Mouse (Mus musculus) cerebellum, adult 11 months (tissue): Measurements from ENCODE around the gene Abca2.

Experiments used
- DNase-seq: peaks from one replicate; pipeline ENCODE4 v3.0.0; 2022

Gene Abca2

DNA sequence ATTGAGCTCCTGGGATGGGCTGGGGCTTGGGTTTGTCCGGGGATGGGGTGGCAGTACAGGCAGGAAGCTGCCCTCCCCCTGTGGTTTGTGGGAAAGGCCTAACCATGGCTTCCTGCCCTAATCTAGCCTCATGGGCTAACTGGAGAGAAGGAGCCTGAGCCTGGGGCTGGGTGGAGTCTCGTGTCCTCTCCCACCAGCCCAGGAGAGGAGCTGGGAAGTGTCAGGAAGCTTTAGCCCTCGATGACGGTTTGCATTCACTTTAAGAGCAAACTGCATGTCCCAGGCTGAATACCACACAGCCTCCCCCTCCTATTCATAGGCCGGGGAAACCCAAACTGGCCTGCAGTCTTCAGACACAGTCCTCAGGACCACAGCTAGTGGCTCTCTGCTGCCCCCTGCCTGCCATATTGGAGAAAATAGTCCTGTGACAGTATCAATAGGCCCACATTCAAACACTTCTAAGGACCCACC lies 1.7 kb upstream of the Abca2 start:
- DNase-seq: peak; percentile 75

DNA sequence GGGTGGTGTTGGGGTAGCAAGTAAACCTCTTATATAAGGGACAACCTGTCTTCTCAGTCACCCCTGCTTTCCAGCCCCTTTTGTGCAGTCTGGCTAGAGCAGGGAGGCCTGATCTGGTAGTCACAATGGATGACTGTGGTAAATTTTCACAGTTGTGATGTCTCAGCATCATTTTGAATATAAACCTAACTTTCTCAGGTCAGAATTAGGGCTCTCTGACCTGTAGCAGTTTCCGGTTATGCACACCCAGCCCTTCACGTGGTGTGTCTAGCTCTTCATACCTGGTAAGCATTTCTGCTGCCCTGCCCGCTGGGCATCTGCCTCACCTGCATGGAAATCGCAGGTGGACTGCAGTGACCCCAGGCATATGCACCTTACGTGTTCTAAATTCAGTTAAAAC lies 1.2 kb upstream of the Abca2 start:
- DNase-seq: no peak

DNA sequence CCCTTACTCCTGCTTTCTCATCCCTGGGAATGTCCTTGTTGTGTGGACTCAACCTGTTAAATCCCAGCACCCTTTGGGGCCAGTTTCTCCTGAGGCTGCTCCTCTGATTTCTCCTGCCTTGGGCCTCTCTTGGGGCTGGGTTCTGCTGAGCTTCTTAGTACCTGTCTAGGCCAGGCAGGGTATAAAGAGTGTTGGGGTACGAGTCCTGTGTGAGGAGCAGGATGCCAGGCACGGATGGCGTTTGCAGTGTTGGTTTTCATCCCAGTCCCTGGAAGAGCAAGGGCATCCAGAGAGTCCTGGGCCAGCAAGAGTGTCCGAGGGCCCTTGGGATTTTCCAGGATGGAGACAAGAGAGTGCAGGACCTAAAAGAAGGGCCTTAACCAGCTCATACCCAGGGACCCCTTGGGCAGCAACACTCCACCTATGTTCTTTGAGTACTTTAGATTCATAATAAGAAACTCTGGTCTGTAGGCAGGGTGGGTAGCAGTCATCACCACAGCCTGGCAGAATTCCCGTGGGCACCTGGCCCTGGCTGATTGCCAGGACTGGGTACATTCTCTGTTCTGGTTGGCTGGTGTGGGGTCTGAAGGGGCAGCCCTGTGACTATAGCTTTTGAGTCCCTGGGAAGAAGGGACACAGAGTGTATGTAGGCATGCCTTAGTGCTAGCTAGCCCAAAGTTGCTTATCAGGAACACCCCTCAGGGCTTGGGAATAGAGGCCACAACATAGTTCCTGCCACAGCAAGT lies 1.1 kb downstream of the Abca2 start:
- DNase-seq: peak; percentile 74

DNA sequence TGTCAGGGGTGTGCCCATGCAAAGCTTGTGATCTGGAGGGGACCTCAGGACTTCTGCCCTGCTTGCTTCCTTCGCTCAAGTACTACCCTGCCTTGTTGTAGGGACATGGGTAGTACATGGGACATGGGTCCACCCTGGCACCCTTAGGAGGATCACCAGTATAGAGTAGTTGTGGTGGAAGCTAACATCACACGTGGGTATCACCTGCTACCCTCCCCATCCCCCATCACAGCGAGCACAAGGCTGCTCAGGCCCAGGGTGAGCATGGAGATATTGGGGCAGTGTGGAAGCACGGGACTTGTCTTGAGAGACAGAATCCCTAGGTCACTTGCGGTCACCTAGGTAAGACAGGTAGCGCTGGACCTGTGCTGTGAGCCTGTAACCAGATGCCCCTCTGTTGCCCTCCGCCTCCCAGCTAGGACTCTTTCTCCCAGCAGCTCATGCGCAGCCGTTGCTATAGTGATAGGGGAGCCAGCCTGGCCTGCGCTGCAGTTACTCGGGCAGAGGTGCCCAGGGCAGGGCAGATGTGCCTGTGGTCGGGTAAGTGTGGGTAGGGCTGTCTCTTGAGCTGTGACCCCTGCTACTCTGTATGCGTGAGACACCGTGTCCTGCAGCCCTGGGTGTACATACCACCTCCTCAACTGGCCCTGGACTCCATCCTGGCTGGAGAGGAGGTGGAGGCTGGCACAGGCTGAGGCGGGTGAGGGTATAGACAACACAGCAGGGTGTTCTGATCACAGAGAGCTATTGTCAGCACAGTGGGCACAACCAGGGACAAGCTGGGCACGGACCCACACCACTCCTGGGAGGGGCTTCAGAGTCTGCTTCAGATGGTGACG lies 2.1 kb downstream of the Abca2 start:
- no peak for DNase-seq

DNA sequence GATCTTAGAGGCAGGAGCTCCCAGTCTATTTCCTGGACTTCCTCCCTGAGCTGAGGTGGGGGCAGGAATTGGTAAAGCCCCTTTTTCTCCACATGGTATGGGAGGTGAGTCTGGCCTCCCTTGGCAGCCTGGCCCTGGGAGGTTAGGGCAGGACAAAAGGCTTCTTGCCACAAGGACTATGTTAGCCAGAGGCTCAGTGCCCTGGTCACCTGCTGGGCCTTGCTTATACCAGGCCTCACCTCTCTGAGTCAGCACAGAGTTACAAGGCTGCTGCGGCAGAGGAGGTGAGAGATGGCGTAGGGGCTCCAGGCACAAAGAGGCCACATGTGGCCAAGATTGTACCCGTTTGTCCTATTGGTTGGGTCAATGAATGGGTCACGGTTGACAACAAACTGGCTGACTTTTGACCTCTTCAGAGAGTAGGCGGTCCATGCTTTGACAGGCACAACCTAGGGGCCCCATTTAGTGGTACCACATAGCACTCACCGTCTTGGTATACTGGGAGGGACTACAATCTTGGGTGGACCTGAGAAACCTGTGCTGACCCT lies 2.9 kb downstream of the Abca2 start:
- no peak for DNase-seq

DNA sequence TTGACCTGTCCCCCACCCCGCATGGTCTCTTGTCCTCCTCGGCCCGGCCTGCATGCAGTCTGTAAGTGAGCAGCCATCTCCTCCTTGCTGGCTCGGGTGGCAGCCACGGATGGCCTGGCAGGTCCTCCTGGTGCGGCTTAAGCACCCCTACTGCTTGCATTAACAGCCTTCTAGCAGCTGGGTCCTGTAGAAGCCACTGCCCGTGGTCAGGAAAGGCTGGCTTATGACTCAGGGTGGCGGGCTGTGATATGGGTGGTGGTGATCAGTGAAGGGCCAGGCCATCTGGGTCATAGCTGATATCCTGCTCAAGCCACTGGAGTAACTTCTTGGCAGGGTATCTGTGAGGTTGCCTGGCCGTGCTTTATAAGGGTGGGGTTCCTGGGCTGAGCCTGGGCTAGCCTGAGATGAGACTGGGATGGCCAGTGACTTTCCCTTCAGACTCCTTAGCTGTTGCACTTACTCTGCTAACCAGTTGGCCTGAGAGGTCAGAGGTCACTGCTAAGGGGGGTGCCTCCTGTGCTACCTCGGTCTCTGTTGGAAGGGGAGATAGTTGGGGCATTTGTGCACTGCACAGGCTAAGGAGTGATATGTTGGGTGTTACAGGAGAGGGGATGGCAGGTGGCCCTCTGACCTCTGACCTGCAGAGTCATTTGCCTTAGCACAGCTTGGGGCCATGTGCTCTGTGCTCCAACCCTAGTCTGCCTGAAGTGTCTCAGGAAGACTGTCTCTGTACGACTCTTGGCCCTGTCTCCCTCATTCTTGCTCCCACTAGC lies 4.0 kb downstream of the Abca2 start:
- no peak for DNase-seq

DNA sequence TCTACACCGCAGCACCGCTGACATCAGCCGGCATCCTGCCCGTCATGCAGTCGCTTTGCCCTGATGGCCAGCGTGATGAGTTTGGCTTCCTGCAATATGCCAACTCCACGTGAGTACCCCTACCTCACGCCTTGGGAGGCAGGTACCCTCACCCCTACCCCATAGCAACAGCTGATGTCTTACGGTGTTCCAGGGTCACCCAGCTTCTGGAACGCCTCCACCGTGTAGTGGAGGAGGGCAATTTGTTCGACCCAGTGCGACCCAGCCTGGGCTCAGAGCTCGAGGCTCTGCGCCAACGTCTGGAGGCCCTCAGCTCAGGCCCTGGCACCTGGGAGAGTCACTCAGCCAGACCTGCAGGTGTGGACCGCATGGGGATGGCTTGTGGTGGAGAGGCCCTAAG lies 4.6 kb downstream of the Abca2 start:
- no peak for DNase-seq

GRCm38 (mm10) chr2:25434292-25434691 lies 5.8 kb downstream of the Abca2 start:
- DNase-seq: peak; percentile 94

- peak; percentile 25 for DNase-seq
Observed at GRCm38 (mm10) chr2:25436286-25436820, 7.8 kb downstream of the Abca2 start.

DNA sequence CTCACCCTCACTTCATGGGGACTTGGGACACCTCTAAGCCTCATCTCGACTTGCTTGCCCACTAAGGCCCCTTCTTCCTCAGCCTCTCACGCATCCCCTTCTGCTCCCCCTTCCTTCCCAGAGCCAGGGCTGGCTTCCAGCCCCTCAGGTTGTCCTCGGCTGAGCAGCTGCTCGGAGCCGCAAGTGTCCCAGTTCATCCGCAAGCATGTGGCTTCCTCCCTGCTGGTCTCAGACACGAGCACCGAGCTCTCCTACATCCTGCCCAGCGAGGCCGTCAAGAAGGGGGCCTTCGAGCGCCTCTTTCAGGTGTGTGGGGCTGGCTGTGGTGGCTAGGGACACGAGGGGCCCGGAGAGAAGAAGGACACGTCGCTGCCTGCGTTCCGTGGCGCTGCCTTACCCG lies 12.6 kb downstream of the Abca2 start:
- no peak for DNase-seq

- DNase-seq: no peak
Observed at GRCm38 (mm10) chr2:25442682-25443081, 14.2 kb downstream of the Abca2 start.

DNA sequence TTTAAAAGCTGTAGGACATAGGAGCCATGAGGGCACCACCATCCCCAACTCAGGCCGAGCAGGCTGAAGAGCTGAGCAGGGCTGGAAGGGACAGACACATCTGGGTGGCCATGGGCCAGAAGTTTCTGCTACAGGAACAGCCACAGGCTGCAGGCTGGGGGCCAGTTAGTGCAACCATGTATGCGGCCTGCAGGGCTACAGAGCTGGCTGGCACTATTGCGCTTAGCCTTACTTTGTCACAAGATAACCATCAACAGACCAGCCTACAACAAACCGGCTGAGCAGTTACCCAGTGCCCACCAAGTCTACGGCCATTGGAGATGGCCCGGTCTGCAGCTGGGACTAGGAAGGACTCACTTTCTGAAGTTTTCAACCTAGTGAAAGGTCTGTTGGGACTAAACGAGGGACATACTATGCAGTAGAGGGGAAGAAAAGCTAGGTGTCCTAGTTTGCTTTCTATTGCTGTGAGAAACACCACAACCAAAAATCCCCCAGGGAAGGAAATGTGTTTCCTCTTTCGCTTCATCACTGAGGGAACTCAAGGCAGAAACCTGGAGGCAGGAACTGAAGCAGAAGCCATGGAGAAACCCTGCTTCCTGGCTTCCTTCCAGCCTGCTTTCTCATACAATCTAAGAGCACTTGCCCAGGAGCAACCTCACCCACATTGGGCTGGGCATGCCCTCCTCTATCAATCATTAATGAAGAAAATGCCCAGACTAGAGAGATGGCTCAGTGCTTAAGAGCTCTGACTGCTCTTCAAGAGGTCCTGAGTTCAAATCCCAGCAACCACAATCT lies 22.5 kb downstream of the Abca2 start:
- no peak for DNase-seq

GRCm38 (mm10) chr2:25452951-25453350 lies 24.4 kb downstream of the Abca2 start:
- DNase-seq: no peak

- DNase-seq: no peak
Observed at GRCm38 (mm10) chr2:25456205-25456953, 27.9 kb downstream of the Abca2 start, which contains the start of gene Clic3. Gene Clic3, plus strand, starts transcription at chr2:25456838.

DNA sequence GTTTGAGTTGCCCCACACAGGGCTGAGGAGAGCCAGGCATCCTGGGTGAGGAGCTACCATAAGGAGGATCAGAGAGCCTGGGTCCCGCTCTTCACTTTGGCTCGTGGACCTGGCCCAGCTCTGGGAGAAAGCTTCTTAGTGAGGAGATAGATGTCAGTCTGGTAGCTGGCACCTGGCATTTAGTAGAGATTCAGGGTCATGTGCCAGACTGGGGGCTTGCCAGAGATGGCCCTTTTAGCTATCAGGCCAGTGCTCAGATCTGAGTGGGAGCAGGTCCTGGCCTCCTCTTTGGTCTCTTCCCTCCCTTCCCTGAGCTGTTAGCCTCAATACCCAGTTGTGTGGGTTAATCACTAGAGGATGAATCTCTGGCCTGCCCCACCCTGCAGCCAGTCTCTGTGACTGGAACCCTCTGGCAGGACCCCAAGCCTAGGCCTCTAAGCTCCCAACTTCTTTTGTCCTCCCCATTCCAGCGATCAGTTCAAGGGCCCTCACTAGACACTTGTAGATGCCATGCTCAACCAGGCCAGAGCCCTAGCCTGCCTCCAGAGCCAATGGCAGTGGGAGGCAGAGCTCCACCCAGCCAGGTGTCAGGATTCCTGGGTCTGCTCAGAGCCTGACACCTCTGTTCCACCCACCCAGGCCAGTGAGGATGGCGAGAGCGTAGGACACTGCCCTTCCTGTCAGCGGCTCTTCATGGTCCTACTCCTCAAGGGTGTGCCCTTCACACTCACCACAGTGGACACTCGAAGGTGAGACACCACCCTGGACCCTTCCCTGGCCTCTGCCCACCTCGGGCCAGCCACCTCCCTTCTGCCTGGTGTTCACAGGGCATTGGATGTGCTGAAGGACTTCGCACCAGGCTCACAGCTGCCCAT lies 28.8 kb downstream of the Abca2 start:
- DNase-seq: no peak

DNA sequence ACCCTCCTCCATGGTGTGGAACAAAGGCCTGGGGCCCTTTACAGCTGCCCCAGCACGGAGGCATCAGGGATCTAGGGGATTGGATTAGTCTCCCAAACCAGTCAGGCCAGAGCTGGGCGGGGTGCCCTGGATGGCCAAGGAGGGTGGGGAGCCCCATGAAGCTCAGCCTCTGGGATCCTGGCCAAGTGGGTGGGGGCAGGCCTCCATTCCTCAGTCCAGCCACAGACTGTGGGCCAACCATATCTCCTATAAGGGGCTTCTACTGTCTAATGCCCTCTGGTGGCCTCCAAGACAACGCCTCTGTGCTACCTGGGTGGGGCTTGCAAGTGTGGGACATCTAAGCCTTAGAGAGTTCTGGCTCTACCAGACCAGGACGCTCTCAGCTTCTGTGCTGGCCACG lies 30.4 kb downstream of the Abca2 start:
- DNase-seq: no peak

DNA sequence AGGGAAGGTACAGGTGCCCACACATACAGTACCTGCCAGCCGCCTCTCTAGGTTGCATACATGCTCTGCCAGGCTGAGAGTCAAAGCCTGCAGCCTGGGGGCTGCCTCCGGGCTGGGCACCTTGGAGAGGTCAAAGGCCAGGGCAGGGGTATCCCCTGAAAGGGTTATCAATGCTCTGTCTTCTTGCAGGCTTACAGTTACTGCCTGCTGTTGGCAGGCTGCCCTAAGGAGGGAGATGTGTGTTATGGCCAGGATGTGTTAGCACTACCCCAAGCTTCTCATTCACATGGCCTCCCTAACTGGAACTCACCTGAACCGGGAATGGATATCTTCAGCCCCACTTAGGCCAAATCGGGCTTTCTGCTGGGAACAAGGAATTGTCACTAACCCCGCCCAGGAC lies 31.6 kb downstream of the Abca2 start:
- DNase-seq: no peak

GRCm38 (mm10) chr2:25460551-25461309 lies 32.2 kb downstream of the Abca2 start, which contains the start of gene Paxx:
Gene Paxx, minus strand, starts transcription at chr2:25461094.
- DNase-seq: peak; percentile 93

- no peak for DNase-seq
Observed at GRCm38 (mm10) chr2:25461407-25461806, 32.9 kb downstream of the Abca2 start.
